Mouse (Mus musculus) 3T3-L1 (cell line): ENCODE measurements at regions not wholly inside any gene's neighbourhood (a gene's known extent, or its start where the extent isn't known, plus 50 kb on each side); places are given as distances from the start of the nearest gene placed in this dataset.
A peak's percentile ranks its signal among the peaks of the same experiment; 100 is the strongest.

Source experiments
- DNase-seq: peaks from one replicate; pipeline ENCODE4 v3.0.0-alpha.2; 2015; ENCODE audit warnings: low read depth, low spot score

GRCm38 (mm10) chr16:30774951-30775661, 175.6 kb downstream of the Fam43a start:
- DNase-seq = peak; percentile 97

- DNase-seq = peak; percentile 55
Measured at GRCm38 (mm10) chr16:30775740-30776700, 176.5 kb downstream of the Fam43a start.

- DNase-seq = no peak
Measured at GRCm38 (mm10) chr16:30777416-30777815, 177.9 kb downstream of the Fam43a start.

- DNase-seq = no peak
Measured at GRCm38 (mm10) chr16:30778078-30778477, 178.6 kb downstream of the Fam43a start.

DNA sequence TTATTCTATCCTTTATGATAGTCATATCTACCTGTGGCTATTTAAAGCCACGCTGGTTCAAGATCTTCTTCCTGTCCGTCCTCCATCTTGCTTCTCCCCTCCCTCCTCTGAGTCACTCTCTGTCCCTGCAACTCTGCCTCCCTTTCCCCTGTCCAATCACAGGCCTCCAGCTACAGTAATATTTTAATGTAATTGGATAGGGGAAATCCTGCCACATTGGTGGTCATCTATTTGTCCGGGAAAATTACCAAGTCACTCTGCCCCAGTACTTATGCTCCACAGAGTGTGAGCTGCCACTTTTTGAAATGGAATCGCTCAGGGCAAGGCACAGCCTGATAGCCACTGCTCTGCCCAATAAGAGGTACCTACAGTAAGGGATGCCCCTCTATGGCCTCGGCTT, 179.4 kb downstream of the Fam43a start:
- peak; percentile 43 for DNase-seq

DNA sequence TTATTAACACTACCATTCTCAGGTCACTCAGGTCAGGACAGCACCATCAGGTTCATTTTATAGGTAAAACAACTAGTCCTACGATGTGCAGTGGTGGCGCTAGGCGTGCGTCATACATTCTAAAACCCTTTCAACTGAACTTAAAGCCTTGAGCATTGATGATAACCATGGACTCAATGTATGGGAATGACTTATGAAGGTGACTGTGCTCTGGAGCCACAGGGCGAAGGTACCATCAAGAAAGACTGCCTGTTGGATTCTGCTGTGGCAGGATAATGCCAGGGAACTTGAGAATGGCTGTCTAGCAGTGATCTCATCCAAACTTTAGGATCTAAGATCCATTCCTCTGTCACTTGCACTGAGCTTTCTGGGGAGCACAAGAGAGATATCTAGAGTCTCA, 184.7 kb downstream of the Fam43a start:
- DNase-seq = no peak

DNA sequence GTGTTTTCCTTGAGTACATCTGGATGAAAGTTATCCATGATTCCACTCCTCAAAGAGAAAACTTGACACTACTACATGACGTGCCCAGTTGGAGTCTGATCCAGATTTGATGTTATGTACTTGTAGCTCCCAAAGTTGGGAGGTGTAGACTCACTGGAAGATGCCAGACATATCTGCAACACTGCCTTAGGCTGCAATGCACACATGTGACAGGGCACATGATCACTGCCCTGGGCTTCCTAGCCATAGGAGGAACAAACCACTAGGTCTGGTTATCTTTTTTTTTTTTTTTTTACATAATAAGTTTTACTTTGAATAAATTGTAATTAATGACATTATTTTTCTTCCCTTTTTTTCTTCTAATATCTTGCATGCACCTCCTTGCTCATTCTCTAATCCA, 185.4 kb downstream of the Fam43a start:
- no peak for DNase-seq

- no peak for DNase-seq
Measured at GRCm38 (mm10) chr16:30786060-30786459, 186.5 kb downstream of the Fam43a start.

- no peak for DNase-seq
Measured at GRCm38 (mm10) chr16:30787351-30787750, 187.8 kb downstream of the Fam43a start.

GRCm38 (mm10) chr16:30788321-30788781, 188.8 kb downstream of the Fam43a start:
- no peak for DNase-seq

GRCm38 (mm10) chr16:30788944-30789781, 189.6 kb downstream of the Fam43a start:
- DNase-seq = peak; percentile 27

DNA sequence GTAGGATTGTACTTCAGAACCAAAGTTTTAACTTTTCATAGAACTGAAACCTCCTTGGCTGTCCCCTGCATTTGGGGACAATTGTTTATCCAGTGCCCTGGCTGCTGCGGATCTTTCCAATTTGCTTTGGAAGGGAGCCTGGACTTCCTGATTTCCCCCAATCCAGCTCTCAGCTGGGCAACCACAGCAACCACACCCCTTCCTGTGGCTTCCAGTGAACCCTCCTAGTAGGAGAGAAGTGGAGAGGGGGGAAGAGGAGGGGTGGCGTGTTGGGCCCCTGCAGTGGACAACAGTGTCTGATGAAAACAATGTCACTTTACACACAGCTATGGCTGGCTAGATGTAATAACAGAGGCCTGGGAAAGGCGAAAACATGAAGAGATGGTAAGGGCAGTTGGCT, 190.5 kb downstream of the Fam43a start:
- DNase-seq = peak; percentile 67

DNA sequence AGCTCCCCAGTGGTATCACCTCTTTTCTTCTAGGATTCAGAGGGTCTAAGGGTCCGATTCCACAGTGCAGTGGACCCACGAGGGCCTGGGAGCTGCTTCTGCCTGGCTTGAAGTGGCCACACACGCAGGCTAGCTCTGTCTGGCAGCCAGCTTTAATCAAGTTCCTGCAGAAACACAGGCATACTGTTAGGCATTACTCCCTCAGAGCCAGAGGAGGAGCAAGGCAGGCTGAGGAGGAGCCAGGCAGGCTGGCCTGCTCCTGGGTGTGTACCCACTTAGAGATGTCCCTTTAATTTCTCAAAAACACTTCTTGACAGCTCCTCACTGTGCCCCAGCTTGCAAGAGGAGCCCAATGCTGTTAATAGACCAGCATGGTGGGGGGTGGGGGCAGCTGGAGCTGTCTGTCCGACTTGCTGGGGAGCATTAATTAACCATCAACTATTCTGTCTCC, 191.1 kb downstream of the Fam43a start:
- DNase-seq = peak; percentile 66

- no peak for DNase-seq
Measured at GRCm38 (mm10) chr16:30791048-30791855, 191.7 kb downstream of the Fam43a start.

DNA sequence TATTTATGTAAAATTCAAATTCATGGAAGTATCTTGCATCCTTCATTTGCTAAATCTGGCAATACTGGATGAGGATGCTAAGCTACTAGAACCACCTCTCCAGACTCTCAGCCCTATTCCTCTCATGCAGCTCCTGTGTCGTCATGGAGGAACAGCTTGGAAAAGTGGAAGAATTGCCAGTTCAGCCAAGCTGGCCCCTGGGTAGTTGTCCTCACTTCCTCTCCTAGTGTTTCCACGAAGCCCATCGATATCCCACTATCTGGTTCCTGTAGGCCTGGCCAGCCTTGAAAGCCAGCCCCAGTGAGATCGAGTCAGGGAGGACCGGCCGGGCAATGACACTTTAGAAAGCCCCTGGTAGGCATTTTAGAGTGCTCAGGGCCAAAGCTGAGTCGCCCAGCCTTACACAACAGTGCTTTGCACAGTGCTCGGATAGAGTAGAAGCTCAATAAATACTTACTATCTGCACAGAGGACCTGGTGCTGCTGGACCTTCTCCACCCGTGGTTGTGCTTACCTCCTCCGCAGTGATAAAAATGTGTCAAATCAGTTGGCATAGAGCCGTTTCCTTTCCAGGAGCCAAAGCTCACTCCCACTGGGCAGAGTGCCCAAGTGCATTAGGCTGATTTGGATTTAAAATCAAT, 193.3 kb downstream of the Fam43a start:
- DNase-seq = no peak

DNA sequence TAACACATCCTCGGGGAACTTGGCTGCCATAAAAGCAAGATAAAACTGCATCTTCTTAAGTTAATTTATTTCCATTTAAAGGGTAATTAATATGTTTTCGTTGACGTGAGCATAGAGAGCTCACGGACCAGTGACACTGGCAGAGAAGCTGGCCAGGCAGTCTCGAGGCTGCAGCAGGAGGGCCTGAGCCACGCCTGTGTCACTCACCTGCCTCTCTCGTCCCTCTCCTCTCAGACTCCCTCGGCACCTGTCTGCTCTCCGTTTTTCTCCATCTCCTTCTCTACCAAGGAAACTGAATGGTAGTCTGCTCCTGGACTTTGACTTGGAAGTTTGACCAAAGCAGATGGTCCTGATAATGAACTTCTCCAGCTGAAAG, 193.8 kb downstream of the Fam43a start:
- DNase-seq = no peak

- DNase-seq = no peak
Measured at GRCm38 (mm10) chr16:30793856-30794255, 194.3 kb downstream of the Fam43a start.

DNA sequence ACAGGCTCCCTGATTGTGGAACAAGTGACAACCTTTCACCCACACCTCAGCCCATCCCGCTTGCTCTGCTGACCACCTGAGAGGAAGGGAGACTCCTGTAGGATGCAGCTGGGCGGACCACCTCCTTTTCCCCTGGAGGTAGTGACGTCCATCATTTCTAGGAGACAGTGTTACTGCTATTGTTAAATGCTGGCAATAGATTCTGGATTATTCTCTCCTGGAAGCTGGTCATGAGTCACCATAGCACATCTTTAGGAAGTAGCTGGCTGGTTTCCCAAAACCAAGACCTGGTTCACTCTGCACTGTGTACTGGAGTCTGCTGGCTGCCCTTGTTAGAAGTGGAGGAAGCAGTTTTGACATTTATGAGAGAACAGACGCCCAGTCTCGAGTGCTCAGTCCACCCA, 196.0 kb downstream of the Fam43a start:
- peak; percentile 76 for DNase-seq

- DNase-seq = no peak
Measured at GRCm38 (mm10) chr16:30796103-30796502, 196.6 kb downstream of the Fam43a start.

- DNase-seq = no peak
Measured at GRCm38 (mm10) chr16:30797006-30797405, 197.5 kb downstream of the Fam43a start.
